Mouse (Mus musculus): ENCODE data around the gene Efna5.

DNA sequence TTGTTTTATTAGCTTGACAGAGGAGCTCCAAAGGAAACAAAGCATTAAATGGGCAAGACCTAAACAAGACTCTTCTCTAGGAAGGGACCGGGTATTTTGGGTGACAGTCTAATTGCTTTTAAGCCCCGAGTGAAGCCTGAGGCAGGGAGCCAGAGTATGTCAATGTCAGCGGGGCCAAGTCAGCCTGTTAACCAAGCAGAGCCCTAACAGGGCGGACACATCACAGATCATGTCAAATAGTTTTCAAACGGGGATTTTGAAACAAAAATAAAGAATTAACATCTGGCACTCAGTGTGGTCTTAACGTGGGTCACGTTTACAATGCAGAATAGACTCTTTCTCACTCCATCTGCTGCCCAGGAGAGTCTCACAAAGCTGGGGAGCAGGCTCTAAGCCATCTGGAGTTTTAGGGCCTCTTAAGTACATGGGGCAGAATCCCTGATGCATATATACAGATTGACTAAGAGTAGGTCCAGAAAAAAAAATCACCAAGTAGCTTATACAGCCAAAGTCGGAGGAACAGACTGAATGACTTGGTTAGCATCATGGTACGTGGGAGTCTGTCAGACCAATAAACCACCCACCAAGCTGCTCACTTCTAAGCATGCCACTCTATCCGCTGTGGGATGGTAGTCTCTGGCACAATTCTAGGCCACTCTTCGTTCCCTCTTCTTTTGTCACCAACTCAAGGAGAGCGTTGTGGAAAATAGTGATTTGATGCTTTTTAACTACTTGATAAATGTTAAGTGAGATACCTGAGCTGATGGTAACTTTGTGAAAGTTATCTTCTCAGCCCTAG lies 223.1 kb downstream of the Efna5 start:
- TF ChIP-seq GATA1 (IDR thresholded peaks at IDR 0.05; ENCODE audit: borderline replicate concordance, low read length) = no peak
- TF ChIP-seq FLI1 (IDR thresholded peaks at IDR 0.05; ENCODE audit: low read length) = no peak
